Mouse (Mus musculus): ENCODE data around the gene Xrcc6. TPM values are rescaled to one million over a fixed set of nuclear protein-coding genes. Genes with fewer than 3 reads are reported as not detected.

Xrcc6 gene
- 57.7 and 64.1 TPM in 2 replicates for polyA plus RNA-seq (2014; fragmentation: Nextera tagmentation; extraction: Ambion mirVana)

GRCm38 (mm10) chr15:81987646-81988045 is at the start of gene Xrcc6:
Gene Xrcc6, plus strand, starts transcription at chr15:81987835.
- ATAC-seq (ENCODE audit: insufficient number of reproducible peaks, insufficient read depth, low FRiP score, low read depth): no peak

GRCm38 (mm10) chr15:81938246-81938645 is 49.4 kb upstream of the Xrcc6 start:
- peaks cover 11 to 13% of the 10 kb centered on the region in 2 experiments; a peak in 3 of 4 replicates for H3K4me1 ChIP-seq (ENCODE audit: control insufficient read depth in 2 of 2, insufficient read depth in 2 of 2, low read length in 2 of 2)
- 42% methylated on average over 2 of the region's 2 CpGs for WGBS
- peak overlapping the region; percentile 70; the same call in 1 of the 2 replicates for H3K4me2 ChIP-seq (ENCODE audit: low read length)
- no peaks in the 10 kb centered on the region for H3K36me3 ChIP-seq (ENCODE audit: control insufficient read depth, insufficient read depth, low read length)
- ATAC-seq (ENCODE audit: insufficient number of reproducible peaks, insufficient read depth, low FRiP score, low read depth): no peak
- no peaks in the 10 kb centered on the region; the same call in 1 of the 2 replicates for H3K27me3 ChIP-seq (ENCODE audit: control insufficient read depth, insufficient read depth, low read length)
- H3K27ac ChIP-seq (replicated peaks in 1 of 2; ENCODE audit: control insufficient read depth in 1 of 2, insufficient read depth in 1 of 2, low read depth in 2 of 2, low read length in 2 of 2): no peak overlapping the region
- no peaks in the 10 kb centered on the region for H3K9me3 ChIP-seq (ENCODE audit: control insufficient read depth, low read length)
- H3K4me3 ChIP-seq (ENCODE audit: control insufficient read depth in 1 of 2, insufficient read depth in 1 of 2, low read depth in 1 of 2, low read length in 2 of 2): no peak overlapping the region
- H3K9ac ChIP-seq (ENCODE audit: low read length): no peak overlapping the region

More at GRCm38 (mm10) chr15:81987646-81988045, at the start of gene Xrcc6:
- Histone ChIP-seq H3K4me1 (ENCODE audit: control insufficient read depth in 2 of 2, insufficient read depth in 2 of 2, low read length in 2 of 2) (peaks cover 10 to 15% of the 10 kb centered on the region in 2 experiments), H3K4me3 (ENCODE audit: control insufficient read depth in 1 of 2, insufficient read depth in 1 of 2, low read depth in 1 of 2, low read length in 2 of 2) (no peak within 1 kb of the TSS), H3K27me3 (ENCODE audit: control insufficient read depth, insufficient read depth, low read length) (no peaks in the 10 kb centered on the region), H3K36me3 (ENCODE audit: control insufficient read depth, insufficient read depth, low read length) (peaks cover 2% of the 10 kb centered on the region; the same call in 1 of the 2 replicates), H3K9me3 (ENCODE audit: control insufficient read depth, low read length) (no peaks in the 10 kb centered on the region), H3K9ac (ENCODE audit: low read length) (no peak within 1 kb of the TSS), H3K4me2 (ENCODE audit: low read length) (no peak within 1 kb of the TSS), H3K27ac (replicated peaks in 1 of 2; ENCODE audit: control insufficient read depth in 1 of 2, insufficient read depth in 1 of 2, low read depth in 2 of 2, low read length in 2 of 2) (no peak within 1 kb of the TSS)
- 68% methylated on average over 3 of the region's 3 CpGs for WGBS

GRCm38 (mm10) chr15:81939157-81939715 is 48.4 kb upstream of the Xrcc6 start:
- no peak for ATAC-seq (ENCODE audit: insufficient number of reproducible peaks, insufficient read depth, low FRiP score, low read depth)
- H3K4me3 ChIP-seq (ENCODE audit: control insufficient read depth in 1 of 2, insufficient read depth in 1 of 2, low read depth in 1 of 2, low read length in 2 of 2): no peak overlapping the region

GRCm38 (mm10) chr15:81939774-81940173 is 47.9 kb upstream of the Xrcc6 start:
- H3K27me3 ChIP-seq (ENCODE audit: control insufficient read depth, insufficient read depth, low read length): no peaks in the 10 kb centered on the region; the same call in 1 of the 2 replicates
- H3K9ac ChIP-seq (ENCODE audit: low read length): no peak overlapping the region
- no peaks in the 10 kb centered on the region for H3K9me3 ChIP-seq (ENCODE audit: control insufficient read depth, low read length)
- no peak overlapping the region for H3K27ac ChIP-seq (replicated peaks in 1 of 2; ENCODE audit: control insufficient read depth in 1 of 2, insufficient read depth in 1 of 2, low read depth in 2 of 2, low read length in 2 of 2)
- 82% methylated on average over 4 of the region's 4 CpGs for WGBS
- H3K4me3 ChIP-seq (ENCODE audit: control insufficient read depth in 1 of 2, insufficient read depth in 1 of 2, low read depth in 1 of 2, low read length in 2 of 2): no peak overlapping the region
- no peak for ATAC-seq (ENCODE audit: insufficient number of reproducible peaks, insufficient read depth, low FRiP score, low read depth)
- no peaks in the 10 kb centered on the region for H3K36me3 ChIP-seq (ENCODE audit: control insufficient read depth, insufficient read depth, low read length)
- peaks cover 11 to 13% of the 10 kb centered on the region in 2 experiments; a peak in 3 of 4 replicates for H3K4me1 ChIP-seq (ENCODE audit: control insufficient read depth in 2 of 2, insufficient read depth in 2 of 2, low read length in 2 of 2)
- no peak overlapping the region for H3K4me2 ChIP-seq (ENCODE audit: low read length)

More at GRCm38 (mm10) chr15:81939157-81939715, 48.4 kb upstream of the Xrcc6 start:
- H3K4me1 ChIP-seq (ENCODE audit: control insufficient read depth in 2 of 2, insufficient read depth in 2 of 2, low read length in 2 of 2): peaks cover 11 to 13% of the 10 kb centered on the region in 2 experiments; a peak in 3 of 4 replicates
- H3K9me3 ChIP-seq (ENCODE audit: control insufficient read depth, low read length): no peaks in the 10 kb centered on the region
- no peak overlapping the region for H3K4me2 ChIP-seq (ENCODE audit: low read length)
- no peak overlapping the region for H3K9ac ChIP-seq (ENCODE audit: low read length)
- H3K27me3 ChIP-seq (ENCODE audit: control insufficient read depth, insufficient read depth, low read length): no peaks in the 10 kb centered on the region; the same call in 1 of the 2 replicates
- 82% methylated on average over 10 of the region's 10 CpGs for whole genome bisulfite sequencing
- H3K27ac ChIP-seq (replicated peaks in 1 of 2; ENCODE audit: control insufficient read depth in 1 of 2, insufficient read depth in 1 of 2, low read depth in 2 of 2, low read length in 2 of 2): no peak overlapping the region
- no peaks in the 10 kb centered on the region for H3K36me3 ChIP-seq (ENCODE audit: control insufficient read depth, insufficient read depth, low read length)

- Histone ChIP-seq H3K27ac (replicated peaks in 1 of 2; ENCODE audit: control insufficient read depth in 1 of 2, insufficient read depth in 1 of 2, low read depth in 2 of 2, low read length in 2 of 2) (no peak overlapping the region), H3K36me3 (ENCODE audit: control insufficient read depth, insufficient read depth, low read length) (no peaks in the 10 kb centered on the region), H3K4me1 (ENCODE audit: control insufficient read depth in 2 of 2, insufficient read depth in 2 of 2, low read length in 2 of 2) (peaks cover 11 to 13% of the 10 kb centered on the region in 2 experiments; a peak in 3 of 4 replicates), H3K4me3 (ENCODE audit: control insufficient read depth in 1 of 2, insufficient read depth in 1 of 2, low read depth in 1 of 2, low read length in 2 of 2) (no peak overlapping the region), H3K27me3 (ENCODE audit: control insufficient read depth, insufficient read depth, low read length) (no peaks in the 10 kb centered on the region; the same call in 1 of the 2 replicates), H3K9me3 (ENCODE audit: control insufficient read depth, low read length) (no peaks in the 10 kb centered on the region), H3K9ac (ENCODE audit: low read length) (no peak overlapping the region), H3K4me2 (ENCODE audit: low read length) (no peak overlapping the region)
- no peak for ATAC-seq (ENCODE audit: insufficient number of reproducible peaks, insufficient read depth, low FRiP score, low read depth)
- WGBS: 87% methylated on average over 5 of the region's 5 CpGs
Observed at GRCm38 (mm10) chr15:81940219-81940618, 47.4 kb upstream of the Xrcc6 start.

GRCm38 (mm10) chr15:81941010-81941409 is 46.6 kb upstream of the Xrcc6 start:
- no peak for ATAC-seq (ENCODE audit: insufficient number of reproducible peaks, insufficient read depth, low FRiP score, low read depth)
- no peak overlapping the region for H3K27ac ChIP-seq (replicated peaks in 1 of 2; ENCODE audit: control insufficient read depth in 1 of 2, insufficient read depth in 1 of 2, low read depth in 2 of 2, low read length in 2 of 2)
- H3K9ac ChIP-seq (ENCODE audit: low read length): no peak overlapping the region
- H3K36me3 ChIP-seq (ENCODE audit: control insufficient read depth, insufficient read depth, low read length): no peaks in the 10 kb centered on the region
- H3K4me3 ChIP-seq (ENCODE audit: control insufficient read depth in 1 of 2, insufficient read depth in 1 of 2, low read depth in 1 of 2, low read length in 2 of 2): no peak overlapping the region
- 86% methylated on average over 2 of the region's 2 CpGs for WGBS
- no peaks in the 10 kb centered on the region; the same call in 1 of the 2 replicates for H3K27me3 ChIP-seq (ENCODE audit: control insufficient read depth, insufficient read depth, low read length)
- peaks cover 11 to 13% of the 10 kb centered on the region in 2 experiments; a peak in 3 of 4 replicates for H3K4me1 ChIP-seq (ENCODE audit: control insufficient read depth in 2 of 2, insufficient read depth in 2 of 2, low read length in 2 of 2)
- no peak overlapping the region for H3K4me2 ChIP-seq (ENCODE audit: low read length)
- H3K9me3 ChIP-seq (ENCODE audit: control insufficient read depth, low read length): no peaks in the 10 kb centered on the region

- WGBS: 30% methylated on average over 9 of the region's 9 CpGs
- H3K27me3 ChIP-seq (ENCODE audit: control insufficient read depth, insufficient read depth, low read length): no peaks in the 10 kb centered on the region
- ATAC-seq (ENCODE audit: insufficient number of reproducible peaks, insufficient read depth, low FRiP score, low read depth): no peak
- H3K36me3 ChIP-seq (ENCODE audit: control insufficient read depth, insufficient read depth, low read length): no peaks in the 10 kb centered on the region
- H3K4me1 ChIP-seq (ENCODE audit: control insufficient read depth in 2 of 2, insufficient read depth in 2 of 2, low read length in 2 of 2): no peaks in the 10 kb centered on the region; a peak in 1 of 4 replicates
- H3K9ac ChIP-seq (ENCODE audit: low read length): no peak overlapping the region
- no peak overlapping the region for H3K4me3 ChIP-seq (ENCODE audit: control insufficient read depth in 1 of 2, insufficient read depth in 1 of 2, low read depth in 1 of 2, low read length in 2 of 2)
- no peak overlapping the region for H3K27ac ChIP-seq (replicated peaks in 1 of 2; ENCODE audit: control insufficient read depth in 1 of 2, insufficient read depth in 1 of 2, low read depth in 2 of 2, low read length in 2 of 2)
- H3K9me3 ChIP-seq (ENCODE audit: control insufficient read depth, low read length): no peaks in the 10 kb centered on the region
- no peak overlapping the region for H3K4me2 ChIP-seq (ENCODE audit: low read length)
Observed at GRCm38 (mm10) chr15:81943176-81943749, 44.4 kb upstream of the Xrcc6 start.
